Mouse (Mus musculus): ENCODE measurements around the gene Ccdc83. TPM values are rescaled to one million over a fixed set of nuclear protein-coding genes. Genes with fewer than 3 reads are reported as not detected.

Ccdc83 gene
- polyA plus RNA-seq, 1 experiment from 2014 or later = not detected

GRCm38 (mm10) chr7:90277769-90278168, 12.2 kb upstream of the Ccdc83 start:
- H3K27ac ChIP-seq (ENCODE audit: low read depth, low read length) = no peak overlapping the region
- no peak overlapping the region for H3K4me2 ChIP-seq (ENCODE audit: low read depth, low read length, severe bottlenecking)
- WGBS = 86% methylated on average over 4 of the region's 4 CpGs
- ATAC-seq (replicated peaks; ENCODE audit: low FRiP score) (no peak), DNase-seq (ENCODE audit: low spot score) (no peak)
- H3K9ac ChIP-seq (ENCODE audit: low read length) = no peak overlapping the region
- no peak overlapping the region for H3K4me3 ChIP-seq (ENCODE audit: low read depth, low read length)
- no peaks in the 10 kb centered on the region for H3K4me1 ChIP-seq (replicated peaks; ENCODE audit: control insufficient read depth, insufficient read depth, low read length)
- H3K27me3 ChIP-seq (ENCODE audit: control insufficient read depth, insufficient read depth, low read length) = no peaks in the 10 kb centered on the region
- no peaks in the 10 kb centered on the region for H3K9me3 ChIP-seq (ENCODE audit: control insufficient read depth, low read length)
- no peaks in the 10 kb centered on the region for H3K36me3 ChIP-seq (ENCODE audit: control insufficient read depth, insufficient read depth, low read length)

- no peak overlapping the region for H3K9ac ChIP-seq (ENCODE audit: low read length)
- no peak for ATAC-seq (replicated peaks; ENCODE audit: low FRiP score)
- no peaks in the 10 kb centered on the region for H3K36me3 ChIP-seq (ENCODE audit: control insufficient read depth, insufficient read depth, low read length)
- no peaks in the 10 kb centered on the region for H3K9me3 ChIP-seq (ENCODE audit: control insufficient read depth, low read length)
- 77% methylated on average over 3 of the region's 3 CpGs for WGBS
- H3K4me3 ChIP-seq (ENCODE audit: low read depth, low read length) = no peak overlapping the region
- H3K27ac ChIP-seq (ENCODE audit: low read depth, low read length) = no peak overlapping the region
- H3K4me2 ChIP-seq (ENCODE audit: low read depth, low read length, severe bottlenecking) = no peak overlapping the region
- no peaks in the 10 kb centered on the region for H3K27me3 ChIP-seq (ENCODE audit: control insufficient read depth, insufficient read depth, low read length)
- DNase-seq (ENCODE audit: low spot score) = no peak
- no peaks in the 10 kb centered on the region for H3K4me1 ChIP-seq (replicated peaks; ENCODE audit: control insufficient read depth, insufficient read depth, low read length)
These were observed 11.7 kb upstream of the Ccdc83 start for GRCm38 (mm10) chr7:90277246-90277645.

- Histone ChIP-seq H3K27me3 (ENCODE audit: control insufficient read depth, insufficient read depth, low read length) (no peaks in the 10 kb centered on the region), H3K4me2 (ENCODE audit: low read depth, low read length, severe bottlenecking) (no peak overlapping the region), H3K4me3 (ENCODE audit: low read depth, low read length) (no peak overlapping the region), H3K4me1 (replicated peaks; ENCODE audit: control insufficient read depth, insufficient read depth, low read length) (no peaks in the 10 kb centered on the region), H3K9ac (ENCODE audit: low read length) (no peak overlapping the region), H3K36me3 (ENCODE audit: control insufficient read depth, insufficient read depth, low read length) (no peaks in the 10 kb centered on the region), H3K27ac (ENCODE audit: low read depth, low read length) (no peak overlapping the region), H3K9me3 (ENCODE audit: control insufficient read depth, low read length) (no peaks in the 10 kb centered on the region)
- DNase-seq (ENCODE audit: low spot score) = no peak
- WGBS = 64% methylated on average over 11 of the region's 11 CpGs
- ATAC-seq (replicated peaks; ENCODE audit: low FRiP score) = no peak
These were observed 9.1 kb upstream of the Ccdc83 start for GRCm38 (mm10) chr7:90274561-90275100.

GRCm38 (mm10) chr7:90270141-90270540, 4.6 kb upstream of the Ccdc83 start:
- 84% methylated on average over 3 of the region's 3 CpGs for WGBS
- Histone ChIP-seq H3K9ac (ENCODE audit: low read length) (no peak overlapping the region), H3K4me2 (ENCODE audit: low read depth, low read length, severe bottlenecking) (no peak overlapping the region), H3K27me3 (ENCODE audit: control insufficient read depth, insufficient read depth, low read length) (no peaks in the 10 kb centered on the region), H3K36me3 (ENCODE audit: control insufficient read depth, insufficient read depth, low read length) (no peaks in the 10 kb centered on the region), H3K9me3 (ENCODE audit: control insufficient read depth, low read length) (no peaks in the 10 kb centered on the region), H3K4me3 (ENCODE audit: low read depth, low read length) (no peak overlapping the region), H3K4me1 (replicated peaks; ENCODE audit: control insufficient read depth, insufficient read depth, low read length) (no peaks in the 10 kb centered on the region), H3K27ac (ENCODE audit: low read depth, low read length) (no peak overlapping the region)
- no peak for DNase-seq (ENCODE audit: low spot score)
- no peak for ATAC-seq (replicated peaks; ENCODE audit: low FRiP score)

GRCm38 (mm10) chr7:90261902-90262599, 3.5 kb downstream of the Ccdc83 start:
- Histone ChIP-seq H3K9ac (ENCODE audit: low read length) (no peak overlapping the region), H3K27ac (ENCODE audit: low read depth, low read length) (no peak overlapping the region), H3K36me3 (ENCODE audit: control insufficient read depth, insufficient read depth, low read length) (no peaks in the 10 kb centered on the region), H3K9me3 (ENCODE audit: control insufficient read depth, low read length) (no peaks in the 10 kb centered on the region), H3K4me2 (ENCODE audit: low read depth, low read length, severe bottlenecking) (0 out of 2 replicates have a peak overlapping the region, but pooled peaks have one; percentile 1), H3K27me3 (ENCODE audit: control insufficient read depth, insufficient read depth, low read length) (no peaks in the 10 kb centered on the region), H3K4me3 (ENCODE audit: low read depth, low read length) (no peak overlapping the region), H3K4me1 (replicated peaks; ENCODE audit: control insufficient read depth, insufficient read depth, low read length) (peaks cover 5% of the 10 kb centered on the region; the same call in 1 of the 2 replicates)
- ATAC-seq (replicated peaks; ENCODE audit: low FRiP score) (peak; percentile 56; the same call in 1 of the 2 replicates), DNase-seq (ENCODE audit: low spot score) (no peak)
- 22% methylated on average over 7 of the region's 7 CpGs for WGBS

GRCm38 (mm10) chr7:90259899-90260298, 5.7 kb downstream of the Ccdc83 start:
- Histone ChIP-seq H3K4me1 (replicated peaks; ENCODE audit: control insufficient read depth, insufficient read depth, low read length) (peaks cover 5% of the 10 kb centered on the region; the same call in 1 of the 2 replicates), H3K36me3 (ENCODE audit: control insufficient read depth, insufficient read depth, low read length) (no peaks in the 10 kb centered on the region), H3K9me3 (ENCODE audit: control insufficient read depth, low read length) (no peaks in the 10 kb centered on the region), H3K27me3 (ENCODE audit: control insufficient read depth, insufficient read depth, low read length) (no peaks in the 10 kb centered on the region), H3K27ac (ENCODE audit: low read depth, low read length) (no peak overlapping the region), H3K4me2 (ENCODE audit: low read depth, low read length, severe bottlenecking) (no peak overlapping the region), H3K4me3 (ENCODE audit: low read depth, low read length) (no peak overlapping the region), H3K9ac (ENCODE audit: low read length) (no peak overlapping the region)
- ATAC-seq (replicated peaks; ENCODE audit: low FRiP score) = no peak
- no peak for DNase-seq (ENCODE audit: low spot score)
- WGBS = 93% methylated on average over 2 of the region's 2 CpGs

GRCm38 (mm10) chr7:90258701-90259100, 6.9 kb downstream of the Ccdc83 start:
- no peaks in the 10 kb centered on the region for H3K9me3 ChIP-seq (ENCODE audit: control insufficient read depth, low read length)
- 88% methylated on average over 2 of the region's 2 CpGs for WGBS

GRCm38 (mm10) chr7:90252946-90253345, 12.6 kb downstream of the Ccdc83 start:
- no peak overlapping the region for H3K9ac ChIP-seq (ENCODE audit: low read length)
- H3K36me3 ChIP-seq (ENCODE audit: control insufficient read depth, insufficient read depth, low read length) = no peaks in the 10 kb centered on the region
- no peak overlapping the region for H3K27ac ChIP-seq (ENCODE audit: low read depth, low read length)
- H3K4me1 ChIP-seq (replicated peaks; ENCODE audit: control insufficient read depth, insufficient read depth, low read length) = no peaks in the 10 kb centered on the region
- no peak overlapping the region for H3K4me3 ChIP-seq (ENCODE audit: low read depth, low read length)
- no peaks in the 10 kb centered on the region for H3K27me3 ChIP-seq (ENCODE audit: control insufficient read depth, insufficient read depth, low read length)
- DNase-seq (ENCODE audit: low spot score) = no peak
- ATAC-seq (replicated peaks; ENCODE audit: low FRiP score) = no peak
- H3K4me2 ChIP-seq (ENCODE audit: low read depth, low read length, severe bottlenecking) = no peak overlapping the region
- H3K9me3 ChIP-seq (ENCODE audit: control insufficient read depth, low read length) = no peaks in the 10 kb centered on the region
- WGBS = 72% methylated on average over 5 of the region's 5 CpGs

More at GRCm38 (mm10) chr7:90258701-90259100, 6.9 kb downstream of the Ccdc83 start:
- Histone ChIP-seq H3K4me1 (replicated peaks; ENCODE audit: control insufficient read depth, insufficient read depth, low read length) (peaks cover 5% of the 10 kb centered on the region; the same call in 1 of the 2 replicates), H3K4me3 (ENCODE audit: low read depth, low read length) (no peak overlapping the region), H3K27me3 (ENCODE audit: control insufficient read depth, insufficient read depth, low read length) (no peaks in the 10 kb centered on the region), H3K9ac (ENCODE audit: low read length) (no peak overlapping the region), H3K27ac (ENCODE audit: low read depth, low read length) (no peak overlapping the region), H3K36me3 (ENCODE audit: control insufficient read depth, insufficient read depth, low read length) (no peaks in the 10 kb centered on the region), H3K4me2 (ENCODE audit: low read depth, low read length, severe bottlenecking) (no peak overlapping the region)
- DNase-seq (ENCODE audit: low spot score) = no peak
- ATAC-seq (replicated peaks; ENCODE audit: low FRiP score) = no peak

- Histone ChIP-seq H3K4me1 (replicated peaks; ENCODE audit: control insufficient read depth, insufficient read depth, low read length) (no peaks in the 10 kb centered on the region), H3K9ac (ENCODE audit: low read length) (no peak overlapping the region), H3K9me3 (ENCODE audit: control insufficient read depth, low read length) (no peaks in the 10 kb centered on the region), H3K27me3 (ENCODE audit: control insufficient read depth, insufficient read depth, low read length) (no peaks in the 10 kb centered on the region), H3K36me3 (ENCODE audit: control insufficient read depth, insufficient read depth, low read length) (no peaks in the 10 kb centered on the region), H3K4me3 (ENCODE audit: low read depth, low read length) (no peak overlapping the region), H3K27ac (ENCODE audit: low read depth, low read length) (no peak overlapping the region), H3K4me2 (ENCODE audit: low read depth, low read length, severe bottlenecking) (no peak overlapping the region)
- no peak for ATAC-seq (replicated peaks; ENCODE audit: low FRiP score)
- WGBS = 85% methylated on average over 5 of the region's 5 CpGs
- no peak for DNase-seq (ENCODE audit: low spot score)
These were observed 21.9 kb downstream of the Ccdc83 start for GRCm38 (mm10) chr7:90243643-90244042.

All from forebrain, embryonic 11.5 days (tissue).